Mouse (Mus musculus) neural tube, embryonic 13.5 days (tissue): ENCODE measurements at regions not wholly inside any gene's neighbourhood (a gene's known extent, or its start where the extent isn't known, plus 50 kb on each side); places are given as distances from the start of the nearest gene placed in this dataset.

Source experiments
- ATAC-seq: fragments of 200-750 bp; cut with Nextera tagmentation; 2 replicates; pipeline ENCODE4 v1.8.0; 2017; ENCODE audit warnings: low read depth, mild to moderate bottlenecking, moderate TSS enrichment, moderate library complexity
- H3K27ac ChIP-seq: fragments of 300-500 bp; sonication (generic); replicated peaks from 2 replicates; pipeline ENCODE4 v1.5.1; 2015; ENCODE audit warnings: moderate library complexity, mild to moderate bottlenecking, inconsistent platforms
- H3K27me3 ChIP-seq: fragments of 300-500 bp; sonication (generic); 2 replicates; pipeline ENCODE4 v1.6.1; 2015; ENCODE audit warnings: mild to moderate bottlenecking, inconsistent platforms
- H3K36me3 ChIP-seq: fragments of 300-500 bp; sonication (generic); 2 replicates; pipeline ENCODE4 v1.6.1; 2015; ENCODE audit warnings: mild to moderate bottlenecking, inconsistent platforms
- H3K4me1 ChIP-seq: fragments of 300-500 bp; sonication (generic); replicated peaks from 2 replicates; pipeline ENCODE4 v1.6.1; 2015; ENCODE audit warnings: inconsistent platforms
- H3K4me2 ChIP-seq: fragments of 300-500 bp; sonication (generic); 2 replicates; pipeline ENCODE4 v1.6.1; 2015; ENCODE audit warnings: inconsistent platforms, mild to moderate bottlenecking, moderate library complexity
- H3K4me3 ChIP-seq: fragments of 300-500 bp; sonication (generic); 2 replicates; pipeline ENCODE4 v1.5.1; 2015; ENCODE audit warnings: mild to moderate bottlenecking, inconsistent platforms
- H3K9ac ChIP-seq: fragments of 300-500 bp; sonication (generic); 2 replicates; pipeline ENCODE4 v1.6.1; 2015; ENCODE audit warnings: moderate library complexity, mild to moderate bottlenecking, inconsistent platforms
- H3K9me3 ChIP-seq: fragments of 300-500 bp; sonication (generic); 2 replicates; pipeline ENCODE4 v1.6.1; 2016; ENCODE audit warnings: inconsistent platforms
- WGBS: fragments of 180-500 bp; shearing (Covaris S2); methylation state at CpG from one replicate; pipeline ENCODE4 v1.1.7; 2015; 5-methylcytosine and 5-hydroxymethylcytosine counted together

GRCm38 (mm10) chr12:70592821-70593220, 139.9 kb downstream of the Tmx1 start:
- 89% methylated on average over 4 of the region's 4 CpGs for WGBS
- no peak for ATAC-seq

GRCm38 (mm10) chr12:70598211-70598701, 145.4 kb downstream of the Tmx1 start:
- Histone ChIP-seq H3K27ac (no peak overlapping the region), H3K4me2 (no peak overlapping the region), H3K9me3 (no peaks in the 10 kb centered on the region), H3K4me3 (no peak overlapping the region), H3K9ac (no peak overlapping the region), H3K36me3 (no peaks in the 10 kb centered on the region), H3K4me1 (no peaks in the 10 kb centered on the region), H3K27me3 (no peaks in the 10 kb centered on the region)
- no peak for ATAC-seq
- WGBS: 90% methylated on average over 15 of the region's 15 CpGs

More at GRCm38 (mm10) chr12:70592821-70593220, 139.9 kb downstream of the Tmx1 start:
- Histone ChIP-seq H3K4me2 (no peak overlapping the region), H3K36me3 (no peaks in the 10 kb centered on the region), H3K4me3 (no peak overlapping the region), H3K27me3 (no peaks in the 10 kb centered on the region), H3K9me3 (no peaks in the 10 kb centered on the region), H3K27ac (no peak overlapping the region), H3K4me1 (0 out of 2 replicates have a peak, but pooled peaks cover 7% of the 10 kb centered on the region), H3K9ac (no peak overlapping the region)

GRCm38 (mm10) chr12:70599731-70600130, 146.8 kb downstream of the Tmx1 start:
- Histone ChIP-seq H3K4me3 (no peak overlapping the region), H3K27ac (no peak overlapping the region), H3K9ac (no peak overlapping the region), H3K4me1 (no peaks in the 10 kb centered on the region), H3K27me3 (no peaks in the 10 kb centered on the region), H3K4me2 (no peak overlapping the region), H3K9me3 (no peaks in the 10 kb centered on the region), H3K36me3 (no peaks in the 10 kb centered on the region)
- no peak for ATAC-seq
- 77% methylated on average over 6 of the region's 6 CpGs for WGBS

- Histone ChIP-seq H3K36me3 (no peaks in the 10 kb centered on the region), H3K4me2 (no peak overlapping the region), H3K27me3 (no peaks in the 10 kb centered on the region), H3K4me3 (no peak overlapping the region), H3K27ac (no peak overlapping the region), H3K9ac (no peak overlapping the region), H3K4me1 (no peaks in the 10 kb centered on the region), H3K9me3 (no peaks in the 10 kb centered on the region)
- ATAC-seq: no peak
- 90% methylated on average over 1 of the region's 1 CpGs for WGBS
Observed at GRCm38 (mm10) chr12:70603869-70604268, 151.0 kb downstream of the Tmx1 start.

- no peak overlapping the region for H3K4me3 ChIP-seq
- H3K4me1 ChIP-seq: no peaks in the 10 kb centered on the region
- no peaks in the 10 kb centered on the region for H3K27me3 ChIP-seq
- no peak overlapping the region for H3K4me2 ChIP-seq
- no peaks in the 10 kb centered on the region for H3K36me3 ChIP-seq
- no peak overlapping the region for H3K9ac ChIP-seq
- 84% methylated on average over 5 of the region's 5 CpGs for WGBS
- H3K27ac ChIP-seq: no peak overlapping the region
- H3K9me3 ChIP-seq: no peaks in the 10 kb centered on the region
- ATAC-seq: no peak
Observed at GRCm38 (mm10) chr12:70608672-70609071, 155.8 kb downstream of the Tmx1 start.

- H3K4me1 ChIP-seq: no peaks in the 10 kb centered on the region
- WGBS: 77% methylated on average over 7 of the region's 7 CpGs
- no peaks in the 10 kb centered on the region for H3K9me3 ChIP-seq
- no peak overlapping the region for H3K4me2 ChIP-seq
- H3K9ac ChIP-seq: no peak overlapping the region
- no peak for ATAC-seq
- no peaks in the 10 kb centered on the region for H3K36me3 ChIP-seq
- H3K27ac ChIP-seq: no peak overlapping the region
- H3K4me3 ChIP-seq: no peak overlapping the region
- H3K27me3 ChIP-seq: no peaks in the 10 kb centered on the region
Observed at GRCm38 (mm10) chr12:70609116-70609871, 156.4 kb downstream of the Tmx1 start.

GRCm38 (mm10) chr12:70611891-70612290, 159.0 kb downstream of the Tmx1 start:
- no peak overlapping the region for H3K27ac ChIP-seq
- no peak overlapping the region for H3K9ac ChIP-seq
- WGBS: 89% methylated on average over 5 of the region's 5 CpGs
- no peak for ATAC-seq
- no peaks in the 10 kb centered on the region for H3K9me3 ChIP-seq
- no peak overlapping the region for H3K4me2 ChIP-seq
- peaks cover 5% of the 10 kb centered on the region; the same call in 1 of the 2 replicates for H3K4me1 ChIP-seq
- H3K36me3 ChIP-seq: no peaks in the 10 kb centered on the region
- no peak overlapping the region for H3K4me3 ChIP-seq
- H3K27me3 ChIP-seq: no peaks in the 10 kb centered on the region

- 83% methylated on average over 5 of the region's 5 CpGs for whole genome bisulfite sequencing
- Histone ChIP-seq H3K9ac (no peak overlapping the region), H3K36me3 (no peaks in the 10 kb centered on the region), H3K4me1 (peaks cover 5% of the 10 kb centered on the region; the same call in 1 of the 2 replicates), H3K4me2 (no peak overlapping the region), H3K4me3 (no peak overlapping the region), H3K27me3 (no peaks in the 10 kb centered on the region), H3K9me3 (no peaks in the 10 kb centered on the region), H3K27ac (no peak overlapping the region)
- no peak for ATAC-seq
Observed at GRCm38 (mm10) chr12:70613244-70613643, 160.3 kb downstream of the Tmx1 start.

GRCm38 (mm10) chr12:70614101-70614500, 161.2 kb downstream of the Tmx1 start:
- no peak for ATAC-seq
- H3K27me3 ChIP-seq: no peaks in the 10 kb centered on the region
- H3K9ac ChIP-seq: no peak overlapping the region
- peaks cover 5% of the 10 kb centered on the region; the same call in 1 of the 2 replicates for H3K4me1 ChIP-seq
- H3K27ac ChIP-seq: no peak overlapping the region
- 87% methylated on average over 2 of the region's 2 CpGs for WGBS
- H3K4me3 ChIP-seq: no peak overlapping the region
- no peaks in the 10 kb centered on the region for H3K36me3 ChIP-seq
- H3K9me3 ChIP-seq: no peaks in the 10 kb centered on the region
- H3K4me2 ChIP-seq: no peak overlapping the region

- WGBS: 98% methylated on average over 2 of the region's 2 CpGs
- Histone ChIP-seq H3K27ac (no peak overlapping the region), H3K4me2 (no peak overlapping the region), H3K36me3 (no peaks in the 10 kb centered on the region), H3K4me1 (peaks cover 5% of the 10 kb centered on the region; the same call in 1 of the 2 replicates), H3K9ac (no peak overlapping the region), H3K27me3 (no peaks in the 10 kb centered on the region), H3K4me3 (no peak overlapping the region), H3K9me3 (no peaks in the 10 kb centered on the region)
- ATAC-seq: no peak
Observed at GRCm38 (mm10) chr12:70614686-70615085, 161.8 kb downstream of the Tmx1 start.

- Histone ChIP-seq H3K27ac (no peak overlapping the region), H3K4me1 (peaks cover 5% of the 10 kb centered on the region; the same call in 1 of the 2 replicates), H3K4me3 (no peak overlapping the region), H3K27me3 (no peaks in the 10 kb centered on the region), H3K4me2 (no peak overlapping the region), H3K9me3 (no peaks in the 10 kb centered on the region), H3K9ac (no peak overlapping the region), H3K36me3 (no peaks in the 10 kb centered on the region)
- 92% methylated on average over 9 of the region's 9 CpGs for WGBS
- no peak for ATAC-seq
Observed at GRCm38 (mm10) chr12:70615123-70615522, 162.2 kb downstream of the Tmx1 start.

- Histone ChIP-seq H3K36me3 (no peaks in the 10 kb centered on the region), H3K4me1 (peaks cover 5% of the 10 kb centered on the region; the same call in 1 of the 2 replicates), H3K9ac (no peak overlapping the region), H3K4me3 (no peak overlapping the region), H3K27ac (no peak overlapping the region), H3K9me3 (no peaks in the 10 kb centered on the region), H3K27me3 (no peaks in the 10 kb centered on the region), H3K4me2 (no peak overlapping the region)
- no peak for ATAC-seq
- WGBS: 60% methylated on average over 4 of the region's 4 CpGs
Observed at GRCm38 (mm10) chr12:70616049-70616448, 163.2 kb downstream of the Tmx1 start.

GRCm38 (mm10) chr12:70616487-70616886, 163.6 kb downstream of the Tmx1 start:
- H3K9me3 ChIP-seq: no peaks in the 10 kb centered on the region
- peaks cover 5% of the 10 kb centered on the region; the same call in 1 of the 2 replicates for H3K4me1 ChIP-seq
- ATAC-seq: no peak
- H3K4me3 ChIP-seq: no peak overlapping the region
- no peak overlapping the region for H3K9ac ChIP-seq
- 27% methylated on average over 4 of the region's 4 CpGs for WGBS
- no peak overlapping the region for H3K27ac ChIP-seq
- no peak overlapping the region for H3K4me2 ChIP-seq
- no peaks in the 10 kb centered on the region for H3K36me3 ChIP-seq
- no peaks in the 10 kb centered on the region for H3K27me3 ChIP-seq
